Mouse (Mus musculus) cerebellum, postnatal 4 days (tissue): ENCODE data around the gene Il6st.

Experiments
- DNase-seq, 2 experiments: peaks; one replicate each; pipeline ENCODE4 v3.0.0; 2022; ENCODE audit warnings: low spot score in 2 of 2, mixed read lengths in 1 of 2

The Il6st gene

DNA sequence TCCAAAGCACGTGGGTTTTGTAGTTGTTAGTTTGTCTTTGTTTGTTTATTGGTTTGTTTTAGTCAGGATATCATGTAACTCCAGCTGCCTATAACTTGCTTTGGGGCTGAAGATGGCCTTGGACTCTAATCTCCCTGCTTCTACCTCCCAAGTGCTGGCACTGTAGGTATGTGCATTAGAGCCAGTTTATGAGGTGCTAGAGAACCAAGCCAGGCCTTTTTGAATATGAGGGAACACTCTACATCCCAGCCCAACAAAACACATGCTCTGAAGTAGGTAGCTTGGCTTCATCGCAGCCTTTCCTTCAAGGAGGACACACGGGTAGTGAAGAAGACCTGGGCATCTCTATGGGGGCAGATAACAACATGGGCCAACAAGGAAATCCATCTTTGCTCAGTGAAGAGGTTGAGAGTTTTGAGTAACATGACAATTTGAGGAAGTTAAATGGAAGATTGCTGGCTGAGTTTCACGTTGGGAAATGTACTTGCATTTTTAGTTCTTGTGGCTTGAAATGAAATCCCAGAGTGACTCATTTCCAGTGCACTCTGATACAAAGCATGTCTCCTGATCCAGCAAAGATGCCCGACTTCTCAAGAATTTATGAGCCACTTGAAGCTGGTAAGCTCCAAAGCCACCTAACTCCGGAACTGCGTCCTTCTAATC, 20.9 kb upstream of the Il6st start:
- no peak for DNase-seq

DNA sequence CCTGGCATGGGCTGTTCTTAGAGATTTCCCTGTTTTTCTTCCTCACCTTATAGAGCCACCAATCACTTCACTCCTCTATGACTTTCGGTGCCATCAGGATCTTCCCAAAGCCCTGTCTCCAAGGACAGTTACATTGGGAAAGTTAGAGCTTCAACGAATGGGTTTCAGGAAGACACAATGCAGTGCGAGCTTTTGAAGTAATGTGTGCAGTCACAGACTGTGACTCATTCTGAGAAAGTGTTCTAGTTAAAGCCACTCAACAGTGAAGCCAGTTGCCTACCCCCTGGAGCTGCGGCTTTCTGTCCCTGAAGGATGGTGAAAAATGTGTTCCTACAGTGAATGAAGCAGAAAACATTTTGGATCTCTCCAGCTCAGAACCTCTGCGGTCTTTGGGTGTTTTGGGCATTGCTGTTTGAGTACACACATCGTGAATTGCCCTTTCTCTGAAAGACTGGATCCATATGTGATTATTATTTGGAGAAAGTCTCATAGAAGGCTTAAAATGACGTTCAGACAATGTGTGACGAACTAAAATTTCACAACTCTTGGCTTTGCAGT, 16.7 kb upstream of the Il6st start:
- no peak for DNase-seq

- DNase-seq = no peak
These were observed 13.7 kb upstream of the Il6st start for GRCm38 (mm10) chr13:112450210-112450609.

- no peak for DNase-seq
These were observed 6.5 kb upstream of the Il6st start for GRCm38 (mm10) chr13:112457366-112457765.

- DNase-seq = no peak
These were observed 5.9 kb upstream of the Il6st start for GRCm38 (mm10) chr13:112458016-112458415.

DNA sequence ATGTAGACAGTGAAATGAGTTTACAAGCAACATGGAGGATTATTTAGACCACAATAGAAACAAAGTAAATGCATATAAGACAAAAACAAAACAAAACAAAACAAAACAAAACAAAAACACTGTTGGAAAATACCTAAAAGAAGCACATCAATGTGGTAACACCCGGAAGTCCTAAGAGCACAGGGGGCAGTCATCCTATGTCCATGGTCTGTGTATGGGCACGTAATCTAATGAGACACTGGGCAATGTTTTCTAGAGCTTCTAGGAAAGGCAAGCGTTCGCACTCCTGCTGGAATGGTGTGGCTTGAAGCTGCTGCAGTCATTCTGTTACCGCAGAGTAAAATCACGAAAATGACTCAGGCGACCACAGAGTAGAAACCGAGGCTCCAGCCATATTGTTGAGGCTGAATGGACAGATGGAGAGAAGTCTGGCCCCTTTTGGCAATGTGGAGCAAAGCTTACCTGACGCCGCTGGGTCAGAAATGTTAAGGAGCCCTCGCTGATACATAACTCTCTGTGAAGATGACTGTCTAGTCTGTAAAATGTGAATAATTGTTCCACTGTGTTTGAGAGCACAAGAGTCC, 5.3 kb upstream of the Il6st start:
- no peak for DNase-seq

- no peak for DNase-seq
These were observed 3.9 kb upstream of the Il6st start for GRCm38 (mm10) chr13:112459956-112460355.

GRCm38 (mm10) chr13:112462411-112462987, 1.4 kb upstream of the Il6st start:
- no peak for DNase-seq

GRCm38 (mm10) chr13:112463337-112463802, 500 bp upstream of the Il6st start:
- no peak for DNase-seq

DNA sequence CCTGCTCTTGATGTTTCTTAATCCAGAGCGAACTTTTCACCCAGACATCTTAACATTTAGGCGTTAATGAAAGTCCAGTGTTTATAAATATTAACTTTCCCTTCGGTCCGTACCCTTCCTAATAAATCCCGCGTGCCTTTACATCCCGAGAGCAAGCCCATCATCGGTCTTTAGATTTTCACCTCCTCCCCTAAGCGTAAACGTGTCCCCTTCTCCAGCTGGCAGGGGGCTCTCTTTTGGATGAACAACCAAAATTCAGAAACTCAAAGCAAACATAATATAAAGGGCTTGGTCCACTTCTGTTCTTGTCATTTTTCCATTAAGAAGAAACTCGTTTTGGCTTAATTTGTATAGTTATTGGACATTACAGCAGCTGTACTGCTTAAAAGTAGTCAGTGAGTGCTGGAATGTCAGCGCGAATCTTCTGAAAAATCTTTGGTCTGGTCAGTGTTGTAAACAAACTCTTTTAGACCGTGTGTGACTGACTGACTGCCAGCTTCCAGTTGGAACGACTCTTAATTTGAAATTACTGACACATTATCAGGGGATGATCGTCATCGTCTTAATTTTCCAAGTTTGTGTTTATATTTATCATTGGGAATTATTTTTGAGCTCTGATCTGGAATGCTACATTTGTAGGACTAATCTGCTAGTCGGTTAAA, 887 bp downstream of the Il6st start:
- DNase-seq = no peak

- no peak for DNase-seq
These were observed 1.7 kb downstream of the Il6st start for GRCm38 (mm10) chr13:112465585-112465984.

DNA sequence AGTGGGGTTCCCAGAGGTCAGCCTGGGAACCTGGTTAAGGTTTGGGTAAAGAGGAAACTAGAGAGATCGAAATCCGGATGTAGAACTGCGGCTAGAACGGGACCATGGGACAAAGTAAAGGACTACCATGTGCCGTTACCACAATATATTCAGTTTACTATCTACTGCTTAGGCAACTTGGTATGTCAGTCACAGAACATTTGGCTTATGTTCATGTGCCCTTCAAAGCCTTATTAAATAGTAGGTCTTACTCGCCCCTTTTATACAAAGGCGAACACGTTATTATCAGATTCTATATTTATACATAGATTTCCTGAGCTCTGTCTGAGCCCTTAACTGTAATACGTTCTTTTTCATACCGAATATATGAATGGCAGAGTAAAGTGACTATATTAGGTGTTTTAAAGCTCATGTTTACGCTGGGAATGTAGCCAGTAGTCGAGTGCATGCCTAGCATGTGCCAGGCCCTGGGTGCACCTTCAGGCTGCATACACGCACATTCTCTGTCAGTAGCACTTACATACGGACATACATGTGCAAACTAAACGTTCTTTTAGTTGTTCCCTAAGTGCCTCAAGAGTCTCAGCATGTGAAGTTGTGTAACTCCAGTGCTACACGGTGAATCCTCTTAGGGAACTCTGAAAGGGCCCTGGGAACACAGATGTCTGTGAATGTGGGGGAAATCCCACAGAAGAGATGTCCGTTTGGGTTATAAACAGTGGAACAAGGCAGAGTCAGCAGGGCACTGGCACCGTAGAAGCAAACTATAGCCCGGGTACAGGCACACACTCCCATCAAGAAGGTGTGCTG, 2.5 kb downstream of the Il6st start:
- no peak for DNase-seq

- no peak for DNase-seq
These were observed 3.0 kb downstream of the Il6st start for GRCm38 (mm10) chr13:112466946-112467255.

- no peak for DNase-seq
These were observed 3.5 kb downstream of the Il6st start for GRCm38 (mm10) chr13:112467384-112467783.

DNA sequence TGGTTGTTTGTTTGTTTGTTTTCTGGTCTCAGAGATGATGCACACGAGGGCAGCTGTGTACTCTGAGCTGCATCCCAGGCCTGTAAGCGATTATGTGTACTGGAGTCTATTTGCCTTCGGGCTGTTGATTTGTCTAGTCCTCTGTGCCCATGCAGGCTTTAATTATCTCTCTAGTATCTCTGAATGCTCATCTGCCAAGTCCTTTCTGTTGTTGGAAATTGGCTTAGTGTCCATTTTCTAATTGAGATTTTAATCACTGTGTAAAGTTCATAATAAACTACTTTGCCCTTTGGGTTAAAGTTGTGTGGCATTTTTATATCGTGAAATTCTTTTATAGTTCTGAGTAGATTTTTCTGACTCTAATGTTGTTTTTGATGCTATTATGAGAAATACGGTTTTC, 5.6 kb downstream of the Il6st start:
- no peak for DNase-seq

DNA sequence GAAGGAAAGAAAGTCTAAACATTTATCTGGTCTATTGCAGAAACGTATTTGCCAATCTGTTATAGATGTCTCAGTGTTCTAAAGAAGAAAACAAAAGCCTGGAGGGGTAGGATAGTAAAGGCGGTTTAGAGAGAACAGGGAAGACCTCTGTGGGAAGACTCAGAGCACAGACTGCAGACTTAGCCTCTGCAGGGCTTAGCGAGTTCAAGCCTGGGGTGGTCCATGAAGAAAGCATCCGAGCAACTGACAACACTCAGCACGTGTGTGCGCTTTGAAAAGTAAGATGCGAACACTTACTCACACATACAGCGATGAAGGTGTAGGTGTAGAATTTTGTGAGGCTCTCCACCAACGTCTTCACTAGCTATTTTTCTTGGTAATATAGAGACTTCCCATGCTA, 7.3 kb downstream of the Il6st start:
- no peak for DNase-seq

GRCm38 (mm10) chr13:112472401-112473023, 8.6 kb downstream of the Il6st start:
- no peak for DNase-seq

DNA sequence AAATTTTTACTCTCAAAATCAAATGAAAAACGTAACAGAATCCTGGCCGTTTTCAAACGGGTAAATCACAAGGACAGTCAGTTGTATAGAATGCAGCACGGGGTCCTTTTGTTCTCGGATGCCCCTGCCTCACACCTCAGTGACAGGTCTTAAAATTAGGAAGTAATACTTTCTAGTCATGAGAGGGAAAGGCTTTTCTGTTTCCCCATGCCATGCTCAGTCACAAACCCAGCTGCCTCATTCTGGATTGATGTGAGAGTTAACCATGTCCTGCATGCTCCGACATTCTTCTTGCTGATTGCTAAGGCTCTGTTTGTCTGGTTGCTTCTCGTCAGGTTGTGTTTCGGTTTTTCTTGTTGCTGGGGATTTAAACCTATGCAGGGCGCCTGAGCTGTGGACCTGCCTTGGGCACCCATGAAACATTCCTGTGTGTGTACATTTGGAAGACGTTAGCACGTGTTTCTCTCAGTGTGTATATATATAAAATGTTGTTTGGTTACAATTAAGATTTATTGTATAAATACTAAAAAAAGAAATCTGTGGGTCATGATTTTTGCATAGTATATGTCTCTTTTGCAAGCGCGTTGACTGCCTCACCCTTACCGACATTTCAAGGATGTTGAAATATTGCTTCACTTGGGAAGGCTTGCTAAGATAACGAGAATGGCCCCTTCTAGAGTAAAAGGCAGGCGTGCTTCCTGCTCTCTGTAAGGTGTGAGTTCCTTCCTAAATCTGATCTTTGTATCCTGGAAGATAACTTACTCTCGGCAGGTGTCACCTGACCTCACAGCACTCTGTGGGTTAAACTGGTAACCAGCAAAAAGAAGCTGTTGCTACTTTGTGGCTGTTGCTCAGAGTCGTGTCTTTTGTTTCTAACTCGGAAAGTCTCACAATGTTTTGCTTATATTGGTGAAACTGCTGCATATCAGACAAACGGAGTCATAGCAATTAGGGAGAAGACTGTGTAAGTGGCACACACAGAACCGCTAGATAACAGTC, 10.2 kb downstream of the Il6st start:
- no peak for DNase-seq

DNA sequence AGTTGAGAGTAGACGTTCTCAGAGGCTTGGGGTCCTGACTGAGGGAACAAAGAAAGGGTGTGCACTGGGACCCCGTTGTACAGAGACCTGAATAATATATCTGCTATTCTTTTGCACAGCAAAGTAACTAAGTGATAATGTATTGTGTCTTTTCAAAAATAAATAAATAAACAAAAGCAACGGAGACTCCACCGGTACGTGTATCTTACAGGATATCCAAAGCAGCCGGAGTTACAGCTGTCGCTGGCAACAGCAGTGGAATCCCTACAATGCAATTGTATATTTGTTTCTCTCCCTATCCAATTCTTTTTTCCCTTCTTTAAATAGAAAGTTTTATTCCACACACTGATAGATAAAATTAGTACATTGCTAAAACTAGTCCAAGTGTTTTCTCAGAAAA, 15.2 kb downstream of the Il6st start:
- DNase-seq = no peak

DNA sequence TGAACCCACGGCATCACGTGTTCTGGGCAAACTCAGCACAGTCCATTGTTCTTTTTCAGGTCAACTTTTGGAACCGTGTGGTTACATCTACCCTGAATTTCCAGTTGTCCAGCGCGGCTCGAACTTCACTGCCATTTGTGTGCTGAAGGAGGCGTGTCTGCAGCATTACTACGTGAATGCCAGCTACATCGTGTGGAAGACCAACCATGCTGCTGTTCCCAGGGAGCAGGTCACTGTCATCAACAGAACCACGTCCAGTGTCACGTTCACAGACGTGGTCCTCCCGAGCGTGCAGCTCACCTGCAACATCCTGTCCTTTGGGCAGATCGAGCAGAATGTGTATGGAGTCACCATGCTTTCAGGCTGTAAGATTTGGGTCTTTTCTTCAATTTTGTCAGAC, 16.1 kb downstream of the Il6st start:
- no peak for DNase-seq
